ENCODE assay signal across 15 mouse cellular contexts in genomic region chr3:105412229-105412628, GRCm38 (mm10). TPM values are rescaled to one million over a fixed set of nuclear protein-coding genes. Genes with fewer than 3 reads are reported as not detected.
A peak's percentile ranks its signal among the peaks of the same experiment; 100 is the strongest.
DNase-seq lines count a peak whose midpoint lies in the region; ATAC-seq and TF ChIP-seq lines count a peak whose summit lies in the region.
"Had no signal": no experiment of that assay in that cellular context is flagged by ENCODE, and none has a peak within 500 bp of the region (broad histone marks: within the 10 kb centered on the region; RNA-seq: fewer than 3 reads in every experiment).

No protein-coding gene starts in this region.

- TF ChIP-seq POLR2A in cerebellum, adult 2 months (IDR thresholded peaks at IDR 0.05; ENCODE audit: borderline replicate concordance, insufficient read depth, low read length): no peak

- no peaks in the 10 kb centered on the region for H3K9me3 ChIP-seq in hindbrain, embryonic 16.5 days (ENCODE audit: control insufficient read depth, low read length)
- no peaks in the 10 kb centered on the region for H3K9me3 ChIP-seq in hindbrain, embryonic 10.5 days
- H3K9me3 ChIP-seq: forebrain, embryonic 10.5 days; hindbrain, embryonic 15.5 days; liver, embryonic 12.5 days had no signal

- no peak overlapping the region for H3K9ac ChIP-seq in hindbrain, embryonic 16.5 days (ENCODE audit: low read depth, low read length)
- H3K9ac ChIP-seq: hindbrain, embryonic 15.5 days; liver, embryonic 12.5 days had no signal

- H3K4me2 ChIP-seq in hindbrain, embryonic 16.5 days (ENCODE audit: low read length): no peak overlapping the region
- H3K4me2 ChIP-seq: hindbrain, embryonic 15.5 days; liver, embryonic 12.5 days had no signal

- H3K27me3 ChIP-seq in hindbrain, embryonic 16.5 days (replicated peaks; ENCODE audit: control insufficient read depth, insufficient read depth, low read length): no peaks in the 10 kb centered on the region
- H3K27me3 ChIP-seq in hindbrain, embryonic 10.5 days (ENCODE audit: insufficient read depth, poor library complexity, severe bottlenecking): no peaks in the 10 kb centered on the region
- no peaks in the 10 kb centered on the region for H3K27me3 ChIP-seq in cerebellum, adult 2 months (ENCODE audit: control insufficient read depth, insufficient read depth, low read length)
- H3K27me3 ChIP-seq: hindbrain, embryonic 15.5 days; liver, embryonic 12.5 days; Patski had no signal

- no peak for TF ChIP-seq CTCF in cerebellum, adult 2 months (IDR thresholded peaks at IDR 0.05; ENCODE audit: borderline replicate concordance, insufficient read depth, low read depth, low read length)

- no peak overlapping the region for H3K27ac ChIP-seq in hindbrain, embryonic 16.5 days (ENCODE audit: low read depth, low read length)
- H3K27ac ChIP-seq in hindbrain, embryonic 10.5 days: no peak overlapping the region
- H3K27ac ChIP-seq in cerebellum, adult 2 months (ENCODE audit: insufficient read depth, low read length): 0 out of 2 replicates have a peak overlapping the region, but pooled peaks have one; percentile 1
- H3K27ac ChIP-seq: forebrain, embryonic 10.5 days; hindbrain, embryonic 15.5 days; liver, embryonic 12.5 days had no signal

- H3K4me1 ChIP-seq in hindbrain, embryonic 16.5 days (ENCODE audit: control insufficient read depth, insufficient read depth, low read depth, low read length): peaks cover 9% of the 10 kb centered on the region
- peaks cover 8% of the 10 kb centered on the region for H3K4me1 ChIP-seq in hindbrain, embryonic 10.5 days (replicated peaks)
- peaks cover 11% of the 10 kb centered on the region; the same call in 1 of the 2 replicates for H3K4me1 ChIP-seq in cerebellum, adult 2 months (ENCODE audit: control insufficient read depth, insufficient read depth, low read length)
- H3K4me1 ChIP-seq: liver, embryonic 12.5 days had no signal

- peak; percentile 21; the same call in 1 of the 2 replicates for ATAC-seq in hindbrain, embryonic 16.5 days
- ATAC-seq: liver, embryonic 12.5 days; lung, postnatal 0 days; Patski had no signal

- no peaks in the 10 kb centered on the region for H3K36me3 ChIP-seq in hindbrain, embryonic 16.5 days (ENCODE audit: control insufficient read depth, insufficient read depth, low read length)
- H3K36me3 ChIP-seq in hindbrain, embryonic 10.5 days: no peaks in the 10 kb centered on the region
- H3K36me3 ChIP-seq: forebrain, embryonic 10.5 days; hindbrain, embryonic 15.5 days; liver, embryonic 12.5 days had no signal

- 80% methylated on average over 2 of the region's 2 CpGs for WGBS in hindbrain, embryonic 16.5 days
- 87% methylated on average over 2 of the region's 2 CpGs for WGBS in hindbrain, embryonic 10.5 days
- 29% methylated on average over 2 of the region's 2 CpGs for whole genome bisulfite sequencing in cerebellum, adult 2 months

- H3K4me3 ChIP-seq in hindbrain, embryonic 16.5 days (ENCODE audit: low read length): no peak overlapping the region
- H3K4me3 ChIP-seq in hindbrain, embryonic 10.5 days: no peak overlapping the region
- H3K4me3 ChIP-seq in cerebellum, adult 2 months (replicated peaks; ENCODE audit: insufficient read depth, low read depth, low read length): no peak overlapping the region
- H3K4me3 ChIP-seq: forebrain, embryonic 10.5 days; hindbrain, embryonic 15.5 days; liver, embryonic 12.5 days; myocyte had no signal

- no peak for DNase-seq in hindbrain, embryonic 10.5 days (ENCODE audit: low spot score)
- peak; percentile 56 for DNase-seq in testis, postnatal 10 days (ENCODE audit: low spot score)
- DNase-seq in testis, postnatal 14 days (ENCODE audit: low spot score): no peak
- peak; percentile 57 to 58 for DNase-seq in cerebellum, adult 2 months
- no peak for DNase-seq in layer of hippocampus, postnatal 36 days
- DNase-seq in frontal cortex, postnatal 25 days (ENCODE audit: low spot score in 2 of 2): no peak
- DNase-seq: gastrocnemius, postnatal 14 days; kidney, adult 9 months had no signal

RNA-seq across cellular contexts. Expression of gene Kcnd3, which starts 39.9 kb away (rescaled TPM):
- 9.1 TPM in 2 replicates for polyA plus RNA-seq in hindbrain, embryonic 16.5 days (2015; fragmentation: Nextera tagmentation; extraction: Ambion mirVana)
- 0.58 and 0.90 TPM in 2 replicates for polyA plus RNA-seq in hindbrain, embryonic 10.5 days (2016; fragmentation: Nextera tagmentation; extraction: Ambion mirVana)
- 29.2 and 31.9 TPM in 2 replicates for polyA plus RNA-seq in cerebellum, adult 2 months (2012; rRNA removed)
- total RNA-seq in layer of hippocampus, postnatal 36 days (2021): 10 to 100 TPM; 55.8 to 56.4 TPM
- polyA plus RNA-seq: myocyte had no signal

Comparison
In these comparisons a context has a peak if more than half of its experiments do, and no peak if none do; other contexts are left out.
1. DNase-seq: peak in testis, postnatal 10 days (single experiment) and cerebellum, adult 2 months (2 of 2); none in hindbrain, embryonic 10.5 days (single experiment), testis, postnatal 14 days (single experiment), layer of hippocampus, postnatal 36 days (0 of 2) and frontal cortex, postnatal 25 days (0 of 2).